Mouse (Mus musculus): ENCODE measurements around the gene Zfp383.
"Not testable (repeated sequence)": the region's sequence is repeated elsewhere in the genome, so short reads cannot be mapped to it uniquely, and the experiment has no call there.

Gene Zfp383

GRCm38 (mm10) chr7:29908130-29908950 lies at the start of gene Zfp383:
Gene Zfp383 (plus strand): TSS chr7:29908223.
- peak; percentile 84 for DNase-seq

GRCm38 (mm10) chr7:29859532-29860517 lies 48.2 kb upstream of the Zfp383 start, which contains the start of gene Zfp420:
Gene Zfp420 (plus strand): TSS chr7:29859979.
- DNase-seq = peak; percentile 90

- no peak for DNase-seq
These were observed 46.4 kb upstream of the Zfp383 start for GRCm38 (mm10) chr7:29861660-29862059.

- no peak for DNase-seq
These were observed 33.8 kb upstream of the Zfp383 start for GRCm38 (mm10) chr7:29874256-29874655.

GRCm38 (mm10) chr7:29877561-29877960 lies 30.5 kb upstream of the Zfp383 start:
- DNase-seq = not testable (repeated sequence)

GRCm38 (mm10) chr7:29880056-29880455 lies 28.0 kb upstream of the Zfp383 start:
- no peak for DNase-seq

GRCm38 (mm10) chr7:29880916-29881315 lies 27.1 kb upstream of the Zfp383 start:
- no peak for DNase-seq

- DNase-seq = no peak
These were observed 17.5 kb upstream of the Zfp383 start for GRCm38 (mm10) chr7:29890501-29890900.

- DNase-seq = no peak
These were observed 15.3 kb upstream of the Zfp383 start for GRCm38 (mm10) chr7:29892756-29893155.

GRCm38 (mm10) chr7:29898351-29898750 lies 9.7 kb upstream of the Zfp383 start:
- no peak for DNase-seq

- no peak for DNase-seq
These were observed 3.9 kb upstream of the Zfp383 start for GRCm38 (mm10) chr7:29904101-29904500.

GRCm38 (mm10) chr7:29905966-29906681 lies 1.9 kb upstream of the Zfp383 start, which contains the start of gene Zfp27:
Gene Zfp27 (minus strand): TSS chr7:29906572.
- peak; percentile 62 for DNase-seq

GRCm38 (mm10) chr7:29906682-29907058 lies 1.4 kb upstream of the Zfp383 start:
- peak; percentile 8 for DNase-seq

GRCm38 (mm10) chr7:29907206-29907605 lies 817 bp upstream of the Zfp383 start:
- DNase-seq = no peak

GRCm38 (mm10) chr7:29910252-29910651 lies 2.2 kb downstream of the Zfp383 start:
- no peak for DNase-seq

- DNase-seq = no peak
These were observed 4.1 kb downstream of the Zfp383 start for GRCm38 (mm10) chr7:29912172-29912571.

GRCm38 (mm10) chr7:29917371-29918061 lies 9.5 kb downstream of the Zfp383 start:
- no peak for DNase-seq

- no peak for DNase-seq
These were observed 10.0 kb downstream of the Zfp383 start for GRCm38 (mm10) chr7:29918062-29918453.

GRCm38 (mm10) chr7:29921439-29922093 lies 13.5 kb downstream of the Zfp383 start:
- no peak for DNase-seq

- no peak for DNase-seq
These were observed 14.8 kb downstream of the Zfp383 start for GRCm38 (mm10) chr7:29922780-29923179.

- no peak for DNase-seq
These were observed 30.8 kb downstream of the Zfp383 start for GRCm38 (mm10) chr7:29938856-29939255.

- DNase-seq = no peak
These were observed 33.0 kb downstream of the Zfp383 start for GRCm38 (mm10) chr7:29941027-29941426.

Data from thymus, postnatal 14 days (tissue).